Mouse (Mus musculus): ENCODE measurements around the gene Ptar1.
"Not testable (repeated sequence)": the region's sequence is repeated elsewhere in the genome, so short reads cannot be mapped to it uniquely, and the experiment has no call there.

GRCm38 (mm10) chr19:23675656-23676055 is 11.6 kb upstream of the Ptar1 start:
- TF ChIP-seq EP300, CTCF (IDR thresholded peaks at IDR 0.05; ENCODE audit: low read depth): not testable (repeated sequence)
